Mouse (Mus musculus) stomach, embryonic 16.5 days (tissue): Measurements from ENCODE around the gene Pnpo. TPM values are rescaled to one million over a fixed set of nuclear protein-coding genes. Genes with fewer than 3 reads are reported as not detected.
A peak's percentile ranks its signal among the peaks of the same experiment; 100 is the strongest.

Experiments used
- ATAC-seq: fragments of 200-750 bp; cut with Nextera tagmentation; 2 replicates; pipeline ENCODE4 v1.8.0; 2017; ENCODE audit warnings: moderate number of reproducible peaks, moderate TSS enrichment; ENCODE audit not compliant: insufficient read depth, low FRiP score
- H3K27ac ChIP-seq: fragments of 300-500 bp; sonication (generic); 2 replicates; pipeline ENCODE4 v1.5.1; 2014; ENCODE audit warnings: low read length
- H3K27me3 ChIP-seq: fragments of 300-500 bp; sonication (generic); 2 replicates; pipeline ENCODE4 v1.6.1; 2014; ENCODE audit warnings: low read length, control low read depth, mixed read lengths; ENCODE audit not compliant: control insufficient read depth, insufficient read depth
- H3K36me3 ChIP-seq: fragments of 300-500 bp; sonication (generic); 2 replicates; pipeline ENCODE4 v1.6.1; 2014; ENCODE audit warnings: low read length; ENCODE audit not compliant: control insufficient read depth, insufficient read depth
- H3K4me1 ChIP-seq: fragments of 300-500 bp; sonication (generic); 2 replicates; pipeline ENCODE4 v1.6.1; 2014; ENCODE audit warnings: low read length, control low read depth, mixed read lengths; ENCODE audit not compliant: control insufficient read depth, insufficient read depth
- H3K4me2 ChIP-seq: fragments of 300-500 bp; sonication (generic); 2 replicates; pipeline ENCODE4 v1.6.1; 2014; ENCODE audit warnings: low read depth, low read length, mixed read lengths
- H3K4me3 ChIP-seq: fragments of 300-500 bp; sonication (generic); replicated peaks from 2 replicates; pipeline ENCODE4 v1.5.1; 2014; ENCODE audit warnings: mild to moderate bottlenecking, low read length
- H3K9ac ChIP-seq: fragments of 300-500 bp; sonication (generic); 2 replicates; pipeline ENCODE4 v1.6.1; 2014; ENCODE audit warnings: low read length
- H3K9me3 ChIP-seq: fragments of 300-500 bp; sonication (generic); replicated peaks from 2 replicates; pipeline ENCODE4 v1.6.1; 2016; ENCODE audit warnings: low read length, control low read depth; ENCODE audit not compliant: control insufficient read depth
- WGBS: fragments of 180-500 bp; shearing (Covaris S2); extraction: QIAGEN DNeasy Blood & Tissue Kit; methylation state at CpG from one replicate; pipeline ENCODE4 v1.1.7; 2014; 5-methylcytosine and 5-hydroxymethylcytosine counted together
- polyA plus RNA-seq: library from polyadenylated mRNA; unstranded; fragments of >200 nt; fragmentation: Nextera tagmentation; extraction: Ambion mirVana; gene quantifications from 2 replicates; pipeline ENCODE4 v1.2.1, GENCODE M21; 2015

Pnpo gene
- polyA plus RNA-seq, 1 experiment from 2014 or later = 76.8 TPM

GRCm38 (mm10) chr11:96950767-96951166 lies 7.0 kb upstream of the Pnpo start:
- Histone ChIP-seq H3K9ac (no peak overlapping the region), H3K4me3 (no peak overlapping the region), H3K36me3 (no peaks in the 10 kb centered on the region), H3K9me3 (no peaks in the 10 kb centered on the region), H3K4me2 (no peak overlapping the region), H3K27ac (no peak overlapping the region), H3K27me3 (no peaks in the 10 kb centered on the region), H3K4me1 (peaks cover 12% of the 10 kb centered on the region; the same call in 1 of the 2 replicates)
- 96% methylated on average over 3 of the region's 3 CpGs for WGBS
- no peak for ATAC-seq

GRCm38 (mm10) chr11:96947849-96948248 lies 4.1 kb upstream of the Pnpo start:
- H3K4me3 ChIP-seq = no peak overlapping the region
- ATAC-seq = no peak
- no peak overlapping the region for H3K4me2 ChIP-seq
- 77% methylated on average over 4 of the region's 4 CpGs for WGBS
- no peak overlapping the region for H3K9ac ChIP-seq
- H3K9me3 ChIP-seq = no peaks in the 10 kb centered on the region
- H3K36me3 ChIP-seq = no peaks in the 10 kb centered on the region
- 0 out of 2 replicates have a peak, but pooled peaks cover 10% of the 10 kb centered on the region for H3K4me1 ChIP-seq
- peak overlapping the region; percentile 11 for H3K27ac ChIP-seq
- H3K27me3 ChIP-seq = no peaks in the 10 kb centered on the region

GRCm38 (mm10) chr11:96946498-96946897 lies 2.7 kb upstream of the Pnpo start:
- WGBS = 86% methylated on average over 9 of the region's 9 CpGs
- Histone ChIP-seq H3K4me3 (no peak overlapping the region), H3K27ac (no peak overlapping the region), H3K36me3 (no peaks in the 10 kb centered on the region), H3K27me3 (no peaks in the 10 kb centered on the region), H3K4me1 (0 out of 2 replicates have a peak, but pooled peaks cover 10% of the 10 kb centered on the region), H3K4me2 (no peak overlapping the region), H3K9ac (no peak overlapping the region), H3K9me3 (no peaks in the 10 kb centered on the region)
- no peak for ATAC-seq

- H3K27me3 ChIP-seq = no peaks in the 10 kb centered on the region
- H3K4me2 ChIP-seq = peak overlapping the region; percentile 93
- H3K36me3 ChIP-seq = no peaks in the 10 kb centered on the region
- no peak for ATAC-seq
- H3K4me3 ChIP-seq = peak overlapping the region; percentile 63
- 0 out of 2 replicates have a peak overlapping the region, but pooled peaks have one; percentile 30 for H3K27ac ChIP-seq
- peak overlapping the region; percentile 70 for H3K9ac ChIP-seq
- 65% methylated on average over 14 of the region's 14 CpGs for WGBS
- 0 out of 2 replicates have a peak, but pooled peaks cover 10% of the 10 kb centered on the region for H3K4me1 ChIP-seq
- H3K9me3 ChIP-seq = no peaks in the 10 kb centered on the region
Measured at GRCm38 (mm10) chr11:96944844-96945580, 1.2 kb upstream of the Pnpo start.

- no peak for ATAC-seq
- no peaks in the 10 kb centered on the region for H3K9me3 ChIP-seq
- peaks cover 22% of the 10 kb centered on the region; the same call in 1 of the 2 replicates for H3K4me1 ChIP-seq
- H3K36me3 ChIP-seq = no peaks in the 10 kb centered on the region
- no peaks in the 10 kb centered on the region for H3K27me3 ChIP-seq
- no peak overlapping the region for H3K27ac ChIP-seq
- no peak overlapping the region for H3K4me3 ChIP-seq
- no peak overlapping the region for H3K4me2 ChIP-seq
- WGBS = 65% methylated on average over 6 of the region's 6 CpGs
- no peak overlapping the region for H3K9ac ChIP-seq
Measured at GRCm38 (mm10) chr11:96941989-96942590, 1.7 kb downstream of the Pnpo start.

GRCm38 (mm10) chr11:96940578-96941465 lies 3.0 kb downstream of the Pnpo start:
- 68% methylated on average over 16 of the region's 16 CpGs for WGBS
- no peaks in the 10 kb centered on the region for H3K9me3 ChIP-seq
- H3K36me3 ChIP-seq = no peaks in the 10 kb centered on the region
- peaks cover 24% of the 10 kb centered on the region for H3K4me1 ChIP-seq
- no peak overlapping the region for H3K4me3 ChIP-seq
- no peak overlapping the region for H3K4me2 ChIP-seq
- no peak overlapping the region for H3K27ac ChIP-seq
- ATAC-seq = no peak
- H3K27me3 ChIP-seq = no peaks in the 10 kb centered on the region
- H3K9ac ChIP-seq = no peak overlapping the region

- H3K27ac ChIP-seq = peak overlapping the region; percentile 88
- 69% methylated on average over 6 of the region's 6 CpGs for WGBS
- peak overlapping the region; percentile 10; the same call in 1 of the 2 replicates for H3K9ac ChIP-seq
Measured at GRCm38 (mm10) chr11:96938426-96938800, 5.4 kb downstream of the Pnpo start.

GRCm38 (mm10) chr11:96937549-96938425 lies 6.0 kb downstream of the Pnpo start:
- Histone ChIP-seq H3K36me3 (no peaks in the 10 kb centered on the region), H3K27me3 (no peaks in the 10 kb centered on the region), H3K4me1 (peaks cover 23% of the 10 kb centered on the region), H3K9ac (no peak overlapping the region), H3K4me2 (no peak overlapping the region; the same call in 1 of the 2 replicates), H3K4me3 (no peak overlapping the region), H3K27ac (peak overlapping the region; percentile 88), H3K9me3 (no peaks in the 10 kb centered on the region)
- WGBS = 46% methylated on average over 10 of the region's 10 CpGs
- ATAC-seq = peak; percentile 54

More at GRCm38 (mm10) chr11:96938426-96938800, 5.4 kb downstream of the Pnpo start:
- peaks cover 26% of the 10 kb centered on the region for H3K4me1 ChIP-seq
- no peak overlapping the region for H3K4me2 ChIP-seq
- H3K27me3 ChIP-seq = no peaks in the 10 kb centered on the region
- no peaks in the 10 kb centered on the region for H3K36me3 ChIP-seq
- H3K9me3 ChIP-seq = no peaks in the 10 kb centered on the region
- no peak for ATAC-seq
- H3K4me3 ChIP-seq = no peak overlapping the region
